Mouse (Mus musculus) bone marrow macrophage, adult 2 months (primary cell): ENCODE results near the gene Il25. TPM values are rescaled to one million over a fixed set of nuclear protein-coding genes. Genes with fewer than 3 reads are reported as not detected.
"Not testable (repeated sequence)": the region's sequence is repeated elsewhere in the genome, so short reads cannot be mapped to it uniquely, and the experiment has no call there.

Source experiments
- H3K27ac ChIP-seq: 2 replicates; pipeline ENCODE4 v1.5.1; 2012; ENCODE audit warnings: low read depth, low read length; ENCODE audit not compliant: insufficient read depth
- H3K4me1 ChIP-seq: 2 replicates; pipeline ENCODE4 v1.6.1; 2012; ENCODE audit warnings: low read length; ENCODE audit not compliant: control insufficient read depth, insufficient read depth
- H3K4me3 ChIP-seq: 2 replicates; pipeline ENCODE4 v1.5.1; 2012; ENCODE audit warnings: mild to moderate bottlenecking, low read length, moderate library complexity; ENCODE audit not compliant: insufficient read depth
- CTCF ChIP-seq: IDR thresholded peaks from 2 replicates; pipeline ENCODE4 v1.5.1; 2012; ENCODE audit warnings: low read depth, mild to moderate bottlenecking, low read length, moderate library complexity
- POLR2A ChIP-seq: IDR thresholded peaks from 2 replicates; pipeline ENCODE4 v1.6.1; 2012; ENCODE audit warnings: mild to moderate bottlenecking, low read depth, low read length, borderline replicate concordance
- polyA plus RNA-seq: library from polyadenylated mRNA; stranded (reverse); fragments of >200 nt; gene quantifications from 2 replicates; pipeline ENCODE4 v1.2.4, GENCODE M21; 2012; ENCODE audit not compliant: missing spikeins, insufficient read depth, insufficient read length

Gene Il25
- polyA plus RNA-seq, 1 experiment, result not detected

DNA sequence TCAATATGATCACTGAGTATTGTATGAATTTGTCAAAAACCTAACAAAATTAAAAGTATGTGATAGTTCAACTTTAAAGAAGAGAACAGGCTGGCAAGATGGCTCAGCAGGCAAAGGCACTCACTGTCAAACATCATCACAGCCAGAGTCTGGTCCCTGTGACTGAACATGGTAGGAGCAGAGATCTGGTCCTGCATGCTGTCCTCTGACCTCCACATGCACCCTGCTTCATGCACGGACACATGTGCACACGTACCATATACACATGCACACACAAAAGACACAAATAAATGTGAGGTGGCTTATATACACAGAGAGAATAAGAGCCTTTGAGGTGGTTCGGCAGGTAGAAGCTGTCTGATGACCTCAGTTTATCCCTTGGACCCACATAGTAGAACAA is 23.0 kb downstream of the Il25 start:
- H3K4me1 ChIP-seq, result no peaks in the 10 kb centered on the region; the same call in 1 of the 2 replicates
- TF ChIP-seq CTCF (no peak), POLR2A (no peak)
- H3K4me3 ChIP-seq, result no peak overlapping the region
- no peak overlapping the region for H3K27ac ChIP-seq

GRCm38 (mm10) chr14:54956533-54956932 is 24.0 kb downstream of the Il25 start:
- TF ChIP-seq POLR2A (no peak), CTCF (no peak)
- H3K4me1 ChIP-seq, result no peaks in the 10 kb centered on the region; the same call in none of the 2 replicates
- H3K4me3 ChIP-seq, result no peak overlapping the region
- H3K27ac ChIP-seq, result no peak overlapping the region

DNA sequence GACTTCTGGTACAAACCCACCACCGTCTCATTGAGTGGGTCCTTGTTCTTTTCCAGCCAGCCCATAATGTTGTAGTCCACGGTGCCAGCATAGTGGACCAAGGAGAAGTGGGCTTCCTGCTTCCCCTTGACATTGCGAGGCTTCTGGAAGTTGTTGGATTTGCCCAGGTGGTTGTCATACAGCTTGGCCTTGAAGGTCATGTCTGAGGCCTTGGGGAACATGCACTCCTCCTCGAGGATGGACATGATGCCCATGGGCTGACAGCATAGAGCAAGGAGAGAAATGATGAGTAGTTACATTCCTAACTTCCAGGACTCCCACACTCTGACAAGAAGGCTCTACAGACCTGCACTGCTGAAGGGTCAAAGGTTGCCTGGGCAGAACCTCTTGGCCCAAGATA is 26.0 kb downstream of the Il25 start:
- TF ChIP-seq CTCF (no peak), POLR2A (no peak)
- H3K27ac ChIP-seq, result no peak overlapping the region
- H3K4me1 ChIP-seq, result no peaks in the 10 kb centered on the region; the same call in none of the 2 replicates
- no peak overlapping the region for H3K4me3 ChIP-seq

GRCm38 (mm10) chr14:54959197-54959596 is 26.7 kb downstream of the Il25 start:
- no peak for TF ChIP-seq POLR2A
- no peak for TF ChIP-seq CTCF
- Histone ChIP-seq H3K4me3 (no peak overlapping the region), H3K27ac (no peak overlapping the region), H3K4me1 (no peaks in the 10 kb centered on the region; the same call in none of the 2 replicates)

- H3K4me3 ChIP-seq, H3K4me1 ChIP-seq, H3K27ac ChIP-seq: not testable (repeated sequence)
Measured at GRCm38 (mm10) chr14:54959853-54960613, 27.5 kb downstream of the Il25 start.

DNA sequence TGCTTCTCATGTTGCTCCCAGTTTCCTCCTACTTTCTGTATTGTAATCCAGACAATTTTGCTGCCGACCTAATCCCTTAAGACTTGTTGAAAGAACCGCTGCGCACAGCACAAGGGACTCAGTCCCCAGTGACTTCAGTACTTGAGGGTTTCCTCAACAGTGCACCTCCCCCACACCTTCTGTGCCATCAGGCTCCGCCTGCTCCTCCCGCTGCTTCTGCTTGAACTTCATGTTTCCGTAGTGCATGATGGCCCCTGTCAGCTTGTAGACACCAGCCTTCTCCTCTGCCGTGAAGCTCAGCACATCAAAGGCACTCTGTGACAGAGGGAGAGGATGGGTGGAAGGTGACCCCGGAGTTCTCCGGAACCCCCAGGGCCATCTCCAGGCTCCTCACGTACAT is 28.3 kb downstream of the Il25 start:
- Histone ChIP-seq H3K27ac (no peak overlapping the region), H3K4me1 (no peaks in the 10 kb centered on the region; the same call in none of the 2 replicates), H3K4me3 (no peak overlapping the region)
- TF ChIP-seq POLR2A (no peak), CTCF (no peak)

DNA sequence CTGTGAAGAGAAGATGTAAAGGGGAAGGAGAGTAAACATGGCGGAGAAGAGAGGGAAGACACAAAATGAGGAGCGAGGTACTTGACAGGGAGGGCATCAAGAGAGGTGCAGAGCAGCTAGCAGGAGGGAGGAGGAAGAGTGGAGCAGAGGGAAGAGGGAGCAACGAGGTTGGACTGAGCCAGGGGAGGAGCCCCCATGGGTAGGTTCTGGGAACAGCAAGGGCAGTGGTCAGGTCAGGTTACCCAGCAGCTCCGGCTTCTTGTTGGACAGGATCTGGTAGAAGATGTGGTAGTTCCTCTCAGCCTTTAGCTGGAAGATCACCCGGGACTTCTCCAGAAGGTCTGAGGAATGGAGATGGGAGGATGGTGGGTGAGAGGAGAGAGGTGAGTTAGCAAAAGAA is 29.0 kb downstream of the Il25 start:
- Histone ChIP-seq H3K4me3 (no peak overlapping the region), H3K27ac (no peak overlapping the region), H3K4me1 (no peaks in the 10 kb centered on the region; the same call in none of the 2 replicates)
- TF ChIP-seq CTCF (no peak), POLR2A (no peak)

DNA sequence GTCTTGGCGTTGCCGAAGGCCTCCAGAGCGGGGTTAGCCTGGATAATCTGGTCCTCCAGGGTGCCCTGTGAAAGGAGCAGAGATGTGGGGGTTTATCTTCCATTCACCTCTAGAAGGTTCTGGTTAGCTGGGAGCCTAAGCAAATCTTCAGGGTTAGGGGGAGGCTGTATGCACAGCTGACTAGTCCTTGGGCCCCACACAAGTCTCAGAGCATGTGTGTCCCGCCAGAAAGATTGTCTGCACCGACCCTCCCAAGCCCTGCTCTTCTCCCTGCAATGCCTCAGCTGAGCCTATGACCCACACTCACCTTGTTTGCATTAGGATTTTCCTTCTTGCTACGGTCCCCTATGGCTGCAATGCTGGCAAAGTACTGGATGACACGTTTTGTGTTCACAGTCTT is 30.2 kb downstream of the Il25 start:
- TF ChIP-seq POLR2A (no peak), CTCF (no peak)
- Histone ChIP-seq H3K27ac (no peak overlapping the region), H3K4me1 (no peaks in the 10 kb centered on the region; the same call in none of the 2 replicates), H3K4me3 (no peak overlapping the region)

- no peak for TF ChIP-seq POLR2A
- no peak for TF ChIP-seq CTCF
Measured at GRCm38 (mm10) chr14:54963727-54964126, 31.2 kb downstream of the Il25 start.

DNA sequence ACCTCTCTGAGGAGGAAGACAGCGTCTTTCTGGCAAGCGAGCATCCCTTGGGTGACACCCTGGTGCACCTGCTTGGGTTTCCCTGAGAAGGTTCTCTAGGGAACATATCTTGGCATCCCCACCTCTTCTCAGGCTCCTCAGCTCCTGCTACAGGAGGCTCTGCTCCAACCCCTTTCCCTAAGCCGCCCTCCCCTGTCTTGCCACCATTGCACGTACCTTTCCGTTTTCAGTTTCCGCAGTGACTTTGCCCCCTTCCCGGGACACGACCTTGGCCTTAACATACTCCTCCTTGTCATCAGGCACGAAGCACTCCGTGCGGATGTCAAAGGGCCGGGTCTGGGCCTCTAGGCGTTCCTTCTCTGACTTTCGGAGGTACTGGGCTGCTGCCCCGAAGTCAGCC is 32.5 kb downstream of the Il25 start:
- TF ChIP-seq POLR2A (no peak), CTCF (no peak)
- Histone ChIP-seq H3K27ac (no peak overlapping the region), H3K4me1 (no peaks in the 10 kb centered on the region; the same call in none of the 2 replicates), H3K4me3 (no peak overlapping the region)

More at GRCm38 (mm10) chr14:54963727-54964126, 31.2 kb downstream of the Il25 start:
- Histone ChIP-seq H3K27ac (no peak overlapping the region), H3K4me3 (no peak overlapping the region), H3K4me1 (no peaks in the 10 kb centered on the region; the same call in none of the 2 replicates)
